Mouse (Mus musculus) hindbrain, embryonic 10.5 days (tissue): ENCODE measurements around the gene Rbfox2. TPM values are rescaled to one million over a fixed set of nuclear protein-coding genes. Genes with fewer than 3 reads are reported as not detected.

Source experiments
- DNase-seq: peaks from one replicate; pipeline ENCODE4 v3.0.0-alpha.2; 2017; ENCODE audit warnings: low spot score
- H3K27ac ChIP-seq: fragments of 300-500 bp; sonication (generic); 2 replicates; pipeline ENCODE4 v1.5.1; 2016; ENCODE audit warnings: mild to moderate bottlenecking, moderate library complexity
- H3K27me3 ChIP-seq: fragments of 300-500 bp; sonication (generic); 2 replicates; pipeline ENCODE4 v1.6.1; 2016; ENCODE audit warnings: mild to moderate bottlenecking; ENCODE audit not compliant: poor library complexity, insufficient read depth, severe bottlenecking
- H3K36me3 ChIP-seq: fragments of 300-500 bp; sonication (generic); 2 replicates; pipeline ENCODE4 v1.6.1; 2016; ENCODE audit warnings: mild to moderate bottlenecking, moderate library complexity
- H3K4me1 ChIP-seq: fragments of 300-500 bp; sonication (generic); replicated peaks from 2 replicates; pipeline ENCODE4 v1.6.1; 2016; ENCODE audit warnings: mild to moderate bottlenecking
- H3K4me3 ChIP-seq: fragments of 300-500 bp; sonication (generic); 2 replicates; pipeline ENCODE4 v1.5.1; 2016; ENCODE audit warnings: mild to moderate bottlenecking, moderate library complexity
- H3K9me3 ChIP-seq: fragments of 300-500 bp; sonication (generic); 2 replicates; pipeline ENCODE4 v1.6.1; 2016; ENCODE audit warnings: mild to moderate bottlenecking, moderate library complexity
- WGBS: fragments of 180-500 bp; shearing (Covaris S2); methylation state at CpG from one replicate; pipeline ENCODE4 v1.1.7; 2016; 5-methylcytosine and 5-hydroxymethylcytosine counted together
- polyA plus RNA-seq: library from polyadenylated mRNA; unstranded; fragments of >200 nt; fragmentation: Nextera tagmentation; extraction: Ambion mirVana; gene quantifications from 2 replicates; pipeline ENCODE4 v1.2.1, GENCODE M21; 2016

Rbfox2 gene
- polyA plus RNA-seq, 1 experiment from 2014 or later = 77.8 TPM

GRCm38 (mm10) chr15:77153088-77153546 lies 153.7 kb downstream of the Rbfox2 start:
- DNase-seq = peak; percentile 43
- Histone ChIP-seq H3K9me3 (no peaks in the 10 kb centered on the region), H3K36me3 (no peaks in the 10 kb centered on the region), H3K27ac (peak overlapping the region; percentile 89), H3K4me3 (peak overlapping the region; percentile 63), H3K4me1 (peaks cover 65% of the 10 kb centered on the region), H3K27me3 (no peaks in the 10 kb centered on the region)
- 0% methylated on average over 3 of the region's 3 CpGs for WGBS

DNA sequence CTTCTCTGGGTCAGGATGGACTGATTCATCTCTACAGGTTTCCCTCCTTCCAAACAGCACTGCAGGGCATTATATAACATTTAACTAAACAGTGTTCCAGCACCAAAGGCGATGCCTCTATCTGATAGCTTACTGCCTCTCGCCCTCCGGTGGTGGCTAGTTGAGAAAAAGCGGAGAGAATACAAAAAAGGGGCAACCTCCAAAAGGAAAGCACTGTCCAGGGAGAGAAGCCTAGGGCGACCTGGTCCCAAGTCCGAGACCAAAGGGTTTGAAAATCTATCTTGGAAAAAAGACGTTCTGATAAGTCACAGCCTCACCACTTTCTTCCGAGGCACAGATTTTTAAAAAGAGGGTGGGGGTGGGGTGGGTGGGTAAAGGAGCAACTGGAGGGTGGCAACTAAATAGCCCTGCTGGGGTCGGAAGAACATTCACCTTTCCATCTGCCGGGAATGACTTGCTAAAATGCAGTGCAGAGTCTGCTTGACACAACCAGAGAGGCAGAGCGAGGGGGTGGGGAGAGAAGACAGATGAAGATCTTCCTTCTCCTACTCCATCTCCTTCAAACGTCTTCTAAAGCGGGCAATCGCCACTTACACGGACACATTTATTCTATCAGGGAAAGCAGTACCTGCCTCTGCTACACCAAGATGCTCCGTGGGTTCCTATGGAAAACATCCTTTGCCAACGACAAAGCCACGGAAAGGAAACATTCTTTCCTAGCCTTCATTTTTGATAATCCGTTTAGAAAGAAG lies 154.3 kb downstream of the Rbfox2 start:
- 3% methylated on average over 19 of the region's 19 CpGs for WGBS
- peak overlapping the region; percentile 89 for H3K27ac ChIP-seq
- H3K4me3 ChIP-seq = peak overlapping the region; percentile 63
- peaks cover 65% of the 10 kb centered on the region for H3K4me1 ChIP-seq
- peak; percentile 27 for DNase-seq
- no peaks in the 10 kb centered on the region for H3K27me3 ChIP-seq
- H3K9me3 ChIP-seq = no peaks in the 10 kb centered on the region
- H3K36me3 ChIP-seq = no peaks in the 10 kb centered on the region

- no peak for DNase-seq
- Histone ChIP-seq H3K27me3 (no peaks in the 10 kb centered on the region), H3K4me1 (peaks cover 63% of the 10 kb centered on the region), H3K9me3 (no peaks in the 10 kb centered on the region), H3K4me3 (peak overlapping the region; percentile 63), H3K27ac (peak overlapping the region; percentile 89), H3K36me3 (no peaks in the 10 kb centered on the region)
- WGBS = 14% methylated on average over 4 of the region's 4 CpGs
These were observed 155.0 kb downstream of the Rbfox2 start for GRCm38 (mm10) chr15:77151816-77152215.

DNA sequence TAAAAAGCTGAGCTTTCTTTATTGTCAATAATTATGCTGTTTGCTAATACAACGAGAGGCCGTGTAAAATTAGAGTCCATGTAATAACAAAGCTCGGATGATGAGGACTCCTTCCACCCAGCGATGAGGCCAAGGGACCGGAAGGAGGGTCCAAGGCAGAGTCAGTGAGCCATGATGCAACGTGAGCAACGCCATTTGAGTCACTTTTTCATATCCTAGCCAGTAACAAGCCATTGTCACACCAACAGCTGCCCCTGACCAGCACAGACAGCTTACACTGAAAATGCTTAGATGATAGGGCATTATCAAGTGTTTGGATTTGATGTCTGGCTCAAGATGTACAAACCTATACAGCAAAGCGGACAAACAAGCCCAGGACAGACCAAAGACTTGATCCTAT lies 155.6 kb downstream of the Rbfox2 start:
- Histone ChIP-seq H3K4me3 (peak overlapping the region; percentile 63), H3K36me3 (no peaks in the 10 kb centered on the region), H3K9me3 (no peaks in the 10 kb centered on the region), H3K27me3 (no peaks in the 10 kb centered on the region), H3K27ac (peak overlapping the region; percentile 89), H3K4me1 (peaks cover 58% of the 10 kb centered on the region)
- DNase-seq = no peak
- 51% methylated on average over 8 of the region's 8 CpGs for WGBS

DNA sequence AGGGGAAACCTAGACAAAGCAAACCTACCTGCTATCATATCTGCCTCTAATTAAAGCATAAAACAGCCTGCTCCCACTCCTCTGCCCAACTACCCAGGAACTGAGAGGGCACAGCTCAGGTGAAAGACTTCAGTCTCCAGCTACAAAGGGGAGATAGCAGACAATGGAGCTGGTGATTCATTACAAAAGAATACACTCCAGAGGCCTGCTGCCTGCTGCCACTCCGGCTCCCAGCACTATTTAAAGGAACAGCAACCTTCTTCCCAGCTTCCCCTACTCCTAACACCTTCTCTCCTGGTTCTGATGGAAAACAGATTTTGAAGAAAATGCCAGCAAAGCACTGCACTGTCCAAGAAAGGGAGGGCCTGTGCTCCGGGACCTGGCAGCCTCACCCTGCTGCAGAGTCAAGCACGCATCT lies 156.4 kb downstream of the Rbfox2 start:
- no peaks in the 10 kb centered on the region for H3K27me3 ChIP-seq
- H3K4me1 ChIP-seq = peaks cover 58% of the 10 kb centered on the region
- DNase-seq = peak; percentile 45
- H3K27ac ChIP-seq = peak overlapping the region; percentile 89
- no peaks in the 10 kb centered on the region for H3K9me3 ChIP-seq
- H3K36me3 ChIP-seq = no peaks in the 10 kb centered on the region
- 14% methylated on average over 3 of the region's 3 CpGs for WGBS
- peak overlapping the region; percentile 63 for H3K4me3 ChIP-seq

DNA sequence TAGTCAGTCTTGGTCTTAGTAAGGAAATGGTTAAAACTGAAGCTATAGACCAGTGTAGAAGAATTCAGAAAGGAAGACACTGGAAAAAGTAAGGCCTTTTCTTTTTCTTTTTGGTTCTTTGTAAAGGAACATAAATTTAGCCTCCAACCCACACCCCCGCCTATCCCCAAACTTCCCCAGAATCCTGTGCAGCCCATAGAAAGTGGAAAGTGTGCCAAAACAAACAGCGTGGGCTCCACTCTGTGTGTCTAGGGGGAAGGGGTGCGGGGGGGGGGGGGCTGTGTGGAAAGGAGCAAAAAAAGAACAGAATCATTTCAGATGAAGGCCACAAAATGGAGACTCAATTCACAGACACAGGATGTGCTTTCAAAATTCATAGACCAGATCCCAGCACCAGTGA lies 156.8 kb downstream of the Rbfox2 start:
- no peak for DNase-seq
- Histone ChIP-seq H3K27me3 (no peaks in the 10 kb centered on the region), H3K4me1 (peaks cover 60% of the 10 kb centered on the region), H3K9me3 (no peaks in the 10 kb centered on the region), H3K4me3 (peak overlapping the region; percentile 63), H3K27ac (peak overlapping the region; percentile 89), H3K36me3 (no peaks in the 10 kb centered on the region)
- WGBS = 35% methylated on average over 3 of the region's 3 CpGs

GRCm38 (mm10) chr15:77149551-77149950 lies 157.3 kb downstream of the Rbfox2 start:
- H3K4me1 ChIP-seq = peaks cover 61% of the 10 kb centered on the region
- no peak for DNase-seq
- 83% methylated on average over 3 of the region's 3 CpGs for WGBS
- H3K9me3 ChIP-seq = no peaks in the 10 kb centered on the region
- peak overlapping the region; percentile 63; the same call in 1 of the 2 replicates for H3K4me3 ChIP-seq
- H3K36me3 ChIP-seq = no peaks in the 10 kb centered on the region
- no peaks in the 10 kb centered on the region for H3K27me3 ChIP-seq
- H3K27ac ChIP-seq = no peak overlapping the region; the same call in none of the 2 replicates

DNA sequence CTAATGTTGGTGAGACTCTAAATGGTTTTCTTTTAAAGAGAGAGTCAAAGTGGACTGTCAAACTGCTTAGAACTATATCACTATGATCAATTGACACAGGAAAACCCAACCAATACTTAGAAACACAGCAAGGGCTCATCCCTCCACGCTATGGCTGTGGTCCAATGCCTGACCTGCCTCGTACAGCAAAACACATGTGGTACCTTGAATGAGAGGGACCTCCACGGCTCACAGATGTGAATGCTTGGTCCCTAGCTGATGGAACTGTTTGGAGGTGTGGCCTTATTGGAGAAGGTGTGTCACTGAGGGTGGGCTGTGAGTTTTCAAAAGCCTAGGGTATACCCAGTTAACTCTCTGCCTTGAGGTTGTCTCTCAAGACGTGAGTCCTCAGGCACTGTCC lies 159.9 kb downstream of the Rbfox2 start:
- H3K27me3 ChIP-seq = no peaks in the 10 kb centered on the region
- WGBS = 89% methylated on average over 4 of the region's 4 CpGs
- H3K4me3 ChIP-seq = no peak overlapping the region
- no peaks in the 10 kb centered on the region for H3K36me3 ChIP-seq
- peaks cover 42% of the 10 kb centered on the region for H3K4me1 ChIP-seq
- no peak for DNase-seq
- no peak overlapping the region for H3K27ac ChIP-seq
- H3K9me3 ChIP-seq = no peaks in the 10 kb centered on the region

GRCm38 (mm10) chr15:77144960-77145359 lies 161.8 kb downstream of the Rbfox2 start:
- H3K36me3 ChIP-seq = peaks cover 4% of the 10 kb centered on the region
- peaks cover 26% of the 10 kb centered on the region for H3K4me1 ChIP-seq
- no peaks in the 10 kb centered on the region for H3K9me3 ChIP-seq
- no peak for DNase-seq
- H3K27me3 ChIP-seq = no peaks in the 10 kb centered on the region
- 98% methylated on average over 1 of the region's 1 CpGs for WGBS
- H3K27ac ChIP-seq = no peak overlapping the region
- no peak overlapping the region for H3K4me3 ChIP-seq

DNA sequence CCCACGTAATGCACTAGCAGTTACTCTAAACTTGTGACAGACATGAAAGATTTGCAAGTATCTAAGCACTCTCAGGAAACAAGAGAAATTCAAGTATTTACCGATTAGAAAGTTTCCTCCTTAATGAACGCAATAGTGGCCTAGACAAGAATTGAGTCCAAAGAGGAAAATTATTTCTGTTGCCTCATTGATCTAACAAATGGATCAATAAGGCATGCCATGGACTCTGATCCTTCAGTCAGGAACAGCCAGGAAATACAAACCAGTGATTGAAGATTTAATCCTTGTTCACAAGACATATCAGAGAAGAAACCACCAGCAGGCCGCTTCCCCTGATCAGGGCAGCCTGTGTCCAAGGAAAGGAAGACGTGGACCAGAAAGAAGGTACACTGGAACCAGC lies 164.0 kb downstream of the Rbfox2 start:
- Histone ChIP-seq H3K9me3 (no peaks in the 10 kb centered on the region), H3K27me3 (no peaks in the 10 kb centered on the region), H3K4me1 (peaks cover 18% of the 10 kb centered on the region), H3K27ac (no peak overlapping the region), H3K4me3 (no peak overlapping the region), H3K36me3 (peaks cover 4% of the 10 kb centered on the region)
- 93% methylated on average over 5 of the region's 5 CpGs for WGBS
- DNase-seq = no peak

DNA sequence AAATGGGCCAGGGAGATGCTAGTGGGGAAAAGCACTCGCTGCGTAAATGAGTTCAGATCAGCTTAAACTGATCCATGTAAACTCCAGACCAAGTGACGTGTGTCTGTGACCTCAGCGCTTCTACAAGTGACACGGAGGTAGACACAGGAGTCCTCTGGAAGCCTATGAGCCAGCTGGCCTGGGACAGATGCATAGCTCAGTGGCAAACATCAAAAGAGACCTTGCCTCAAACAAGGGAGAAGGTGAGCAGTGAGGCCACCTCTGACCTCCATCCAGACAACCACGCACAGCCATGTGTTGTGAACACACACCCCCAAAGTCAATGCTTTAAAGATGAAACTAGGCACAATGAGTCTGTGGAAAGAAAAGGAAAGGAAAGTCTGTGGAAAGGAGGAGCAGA lies 164.5 kb downstream of the Rbfox2 start:
- no peak for DNase-seq
- Histone ChIP-seq H3K27me3 (no peaks in the 10 kb centered on the region), H3K4me3 (no peak overlapping the region), H3K9me3 (no peaks in the 10 kb centered on the region), H3K27ac (no peak overlapping the region), H3K4me1 (peaks cover 18% of the 10 kb centered on the region), H3K36me3 (peaks cover 4% of the 10 kb centered on the region)
- WGBS = 81% methylated on average over 6 of the region's 6 CpGs

DNA sequence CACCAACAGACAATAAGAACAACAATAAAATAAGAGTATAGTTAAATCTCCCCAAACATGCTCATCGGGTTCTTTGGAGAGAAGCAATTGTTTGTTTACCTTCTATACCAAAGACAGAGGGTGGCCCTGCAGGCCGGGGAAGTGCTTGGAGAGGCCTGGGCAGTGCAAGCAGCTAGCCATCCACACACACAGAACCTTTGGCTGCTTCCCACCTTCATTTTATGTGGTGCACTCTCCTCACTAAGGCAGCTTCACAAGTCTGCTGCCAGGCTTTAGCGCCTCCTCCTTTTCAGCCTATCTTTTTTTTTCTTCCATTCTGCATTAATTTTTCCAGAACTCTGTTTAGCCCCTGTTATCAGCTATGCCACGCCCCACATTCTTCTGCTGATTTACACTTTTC lies 165.1 kb downstream of the Rbfox2 start:
- Histone ChIP-seq H3K4me3 (no peak overlapping the region), H3K27me3 (no peaks in the 10 kb centered on the region), H3K4me1 (peaks cover 18% of the 10 kb centered on the region), H3K36me3 (peaks cover 4% of the 10 kb centered on the region), H3K27ac (no peak overlapping the region), H3K9me3 (no peaks in the 10 kb centered on the region)
- DNase-seq = no peak
- 73% methylated on average over 4 of the region's 4 CpGs for WGBS

DNA sequence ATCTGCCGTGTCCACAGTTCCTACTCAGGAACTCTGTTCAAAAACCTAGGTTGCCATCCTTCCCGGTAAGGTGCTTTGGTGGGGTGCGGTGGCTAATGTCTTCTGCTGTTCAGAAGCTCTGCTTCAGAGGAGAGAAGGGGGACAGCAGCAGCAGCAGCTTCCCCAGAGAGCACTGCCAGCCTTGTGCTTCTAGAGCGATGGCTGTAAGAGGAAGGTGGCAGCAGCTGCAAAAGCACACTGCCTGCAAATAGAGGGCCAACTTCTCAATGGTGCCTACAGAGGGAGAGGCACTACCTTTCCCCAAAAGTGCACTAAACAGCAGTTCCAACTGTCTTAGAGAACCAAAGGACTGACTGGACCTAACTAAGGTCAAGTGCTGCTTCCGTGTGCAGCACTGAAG lies 168.5 kb downstream of the Rbfox2 start:
- Histone ChIP-seq H3K4me1 (peaks cover 16% of the 10 kb centered on the region), H3K36me3 (peaks cover 33% of the 10 kb centered on the region), H3K27me3 (no peaks in the 10 kb centered on the region), H3K9me3 (peaks cover 7% of the 10 kb centered on the region), H3K4me3 (no peak overlapping the region), H3K27ac (no peak overlapping the region)
- DNase-seq = no peak
- WGBS = 85% methylated on average over 5 of the region's 5 CpGs
